Mouse (Mus musculus) spleen, adult 18-20 months (tissue): ENCODE measurements around the gene 1700010B08Rik.
A peak's percentile ranks its signal among the peaks of the same experiment; 100 is the strongest.

ENCODE experiments used
- DNase-seq, 2 experiments: peaks; one replicate each; pipeline ENCODE4 v3.0.0; 2022; ENCODE audit warnings: mixed read lengths in 2 of 2

1700010B08Rik gene

GRCm38 (mm10) chr2:173724382-173724781 lies 5.2 kb downstream of the 1700010B08Rik start:
- no peak for DNase-seq

DNA sequence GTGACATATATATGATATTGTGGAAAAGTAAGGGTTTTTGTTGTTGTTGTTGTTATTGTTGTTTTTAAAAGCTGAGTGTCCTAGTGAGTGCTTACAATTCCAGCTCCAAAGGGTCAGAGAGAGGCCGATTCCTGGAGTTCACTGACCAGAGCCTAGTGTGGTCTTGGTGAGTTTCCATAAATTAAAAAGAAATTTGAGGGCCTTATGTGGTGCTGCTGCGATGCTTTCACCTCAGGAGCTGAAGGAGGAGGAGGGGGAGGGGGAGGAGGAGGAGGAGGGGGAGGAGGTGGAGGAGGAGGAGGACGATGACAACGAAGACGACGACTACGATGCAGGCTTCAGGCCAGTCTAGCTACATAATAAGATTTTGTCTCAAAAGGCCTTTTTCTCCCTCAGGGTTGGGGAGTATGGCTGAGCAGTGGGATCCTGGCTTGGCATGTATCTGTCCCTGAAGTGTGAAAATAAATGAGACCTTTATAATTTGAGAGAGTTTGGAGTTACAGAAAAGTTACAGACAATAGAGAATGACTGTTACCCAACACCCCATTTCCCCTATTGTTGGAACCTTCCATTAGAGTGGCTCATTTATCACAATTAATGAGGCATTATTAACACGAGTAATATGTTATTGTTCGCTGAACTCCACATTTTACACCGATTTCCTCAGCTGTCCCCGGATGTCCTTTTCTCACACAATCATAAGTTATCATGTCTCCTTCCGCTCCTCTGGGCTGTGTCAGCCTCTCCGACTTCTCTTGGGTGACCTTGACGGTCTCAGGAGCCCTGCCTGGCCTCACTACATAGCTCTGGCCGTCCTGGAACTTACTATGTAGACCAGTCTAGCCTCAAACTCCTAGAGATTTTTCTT lies 6.0 kb downstream of the 1700010B08Rik start:
- no peak for DNase-seq

GRCm38 (mm10) chr2:173725819-173726218 lies 6.6 kb downstream of the 1700010B08Rik start:
- DNase-seq, result no peak

DNA sequence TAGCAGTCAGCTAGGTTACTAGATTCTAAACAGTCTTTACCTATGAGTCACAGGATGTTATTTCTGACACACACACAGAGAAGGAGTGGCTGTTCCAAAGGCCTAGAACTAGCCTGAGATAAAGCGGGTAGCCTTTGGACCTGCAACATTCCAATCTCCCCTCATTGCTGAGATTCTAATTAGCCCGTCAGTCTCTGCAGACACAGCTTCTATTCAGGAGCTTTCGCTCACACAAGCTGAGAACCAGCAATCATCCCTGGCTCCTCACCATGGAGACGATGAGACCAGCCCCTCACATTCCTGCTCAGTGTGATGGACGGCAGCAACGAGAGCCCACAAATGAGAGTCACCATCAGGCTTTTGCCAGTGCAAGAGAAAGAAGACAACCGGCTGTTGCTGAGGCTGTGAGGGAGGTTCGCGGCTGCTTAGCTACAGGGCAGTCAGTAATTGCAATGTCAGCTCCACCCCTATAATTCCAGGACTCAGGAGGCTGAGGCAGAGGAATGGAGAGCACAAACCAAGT lies 11.3 kb downstream of the 1700010B08Rik start:
- no peak for DNase-seq

GRCm38 (mm10) chr2:173734426-173734825 lies 15.2 kb downstream of the 1700010B08Rik start:
- no peak for DNase-seq

DNA sequence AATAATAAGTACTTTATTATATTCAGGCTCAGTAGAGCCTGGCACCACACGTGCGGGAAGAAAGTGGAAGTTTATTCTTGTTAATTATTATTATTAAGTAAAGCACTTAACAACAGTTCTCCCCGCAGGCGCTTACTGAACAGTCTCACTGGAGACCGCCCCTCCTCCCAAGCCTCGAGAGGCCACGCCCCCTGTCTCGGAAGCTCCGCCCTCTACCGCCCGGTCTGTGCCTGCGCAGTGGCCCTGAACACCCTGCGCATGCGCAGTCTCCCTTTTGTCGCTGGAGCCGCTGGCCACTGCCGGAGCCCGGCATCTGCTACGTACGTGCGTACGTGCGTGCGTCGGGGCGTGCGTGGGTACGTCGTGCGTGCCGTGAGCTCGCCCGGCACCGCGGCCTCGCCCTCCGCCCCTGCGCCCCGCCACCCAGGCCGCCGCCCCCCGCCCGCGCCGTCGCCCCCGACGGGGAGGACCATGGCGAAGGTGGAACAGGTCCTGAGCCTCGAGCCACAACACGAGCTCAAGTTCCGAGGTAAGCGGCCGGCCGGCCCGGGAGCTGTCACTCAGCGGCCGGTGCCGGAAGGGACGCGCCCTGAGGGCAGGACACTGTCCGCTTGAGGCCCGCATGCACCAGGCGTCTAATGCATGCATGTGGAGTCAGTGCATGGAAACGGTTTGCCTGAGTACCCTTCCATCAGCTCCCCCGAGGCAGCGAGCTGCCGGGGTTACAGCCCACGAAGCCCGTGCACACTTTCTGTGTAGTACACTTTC lies 18.2 kb downstream of the 1700010B08Rik start, which contains the start of gene Vapb:
Vapb (plus strand) TSS at position 290 of the 768 bp plus-strand sequence.
- peak; percentile 98 to 100 for DNase-seq

- DNase-seq, result no peak
These were observed 19.0 kb downstream of the 1700010B08Rik start for GRCm38 (mm10) chr2:173738232-173738631.

- no peak for DNase-seq
These were observed 19.9 kb downstream of the 1700010B08Rik start for GRCm38 (mm10) chr2:173739107-173739506.

DNA sequence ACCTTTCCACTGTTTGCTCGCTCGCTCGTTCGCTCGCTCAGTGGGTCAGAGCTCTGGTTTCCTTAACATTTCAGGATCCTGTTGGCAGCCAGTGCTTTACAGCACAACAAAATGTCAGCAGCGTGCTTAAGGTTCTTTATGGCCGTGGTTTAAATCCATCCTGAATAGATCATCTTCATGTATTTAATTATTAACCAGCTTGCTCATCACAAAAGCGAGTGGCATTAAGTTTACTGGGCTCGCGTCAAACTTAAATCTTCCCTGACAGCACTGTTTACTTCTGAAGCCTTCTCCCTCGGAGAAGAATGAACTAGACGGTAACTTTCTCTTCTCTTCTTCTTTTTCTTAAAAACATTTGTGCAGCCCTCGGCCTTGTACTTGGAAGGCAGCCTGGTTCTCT lies 22.9 kb downstream of the 1700010B08Rik start:
- DNase-seq, result no peak

DNA sequence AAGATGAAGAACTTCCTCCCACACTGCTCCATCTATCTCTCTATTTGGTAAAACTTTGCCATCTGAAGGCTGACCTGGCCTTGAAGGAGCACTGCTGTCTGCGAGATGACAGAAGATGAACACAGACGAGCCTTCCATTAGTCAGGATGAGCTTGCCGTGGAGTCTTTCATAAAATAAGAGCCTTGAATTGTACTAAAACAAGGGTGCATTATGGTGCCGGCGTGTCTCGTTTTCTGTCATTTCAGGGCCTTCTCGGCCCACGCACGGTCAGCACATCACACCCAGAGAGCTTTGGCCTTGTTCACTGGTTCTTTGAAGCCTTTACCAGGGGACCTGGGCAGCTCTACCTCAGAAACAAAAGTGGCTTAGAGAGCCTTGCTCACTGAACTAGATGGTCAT lies 23.5 kb downstream of the 1700010B08Rik start:
- DNase-seq, result no peak

DNA sequence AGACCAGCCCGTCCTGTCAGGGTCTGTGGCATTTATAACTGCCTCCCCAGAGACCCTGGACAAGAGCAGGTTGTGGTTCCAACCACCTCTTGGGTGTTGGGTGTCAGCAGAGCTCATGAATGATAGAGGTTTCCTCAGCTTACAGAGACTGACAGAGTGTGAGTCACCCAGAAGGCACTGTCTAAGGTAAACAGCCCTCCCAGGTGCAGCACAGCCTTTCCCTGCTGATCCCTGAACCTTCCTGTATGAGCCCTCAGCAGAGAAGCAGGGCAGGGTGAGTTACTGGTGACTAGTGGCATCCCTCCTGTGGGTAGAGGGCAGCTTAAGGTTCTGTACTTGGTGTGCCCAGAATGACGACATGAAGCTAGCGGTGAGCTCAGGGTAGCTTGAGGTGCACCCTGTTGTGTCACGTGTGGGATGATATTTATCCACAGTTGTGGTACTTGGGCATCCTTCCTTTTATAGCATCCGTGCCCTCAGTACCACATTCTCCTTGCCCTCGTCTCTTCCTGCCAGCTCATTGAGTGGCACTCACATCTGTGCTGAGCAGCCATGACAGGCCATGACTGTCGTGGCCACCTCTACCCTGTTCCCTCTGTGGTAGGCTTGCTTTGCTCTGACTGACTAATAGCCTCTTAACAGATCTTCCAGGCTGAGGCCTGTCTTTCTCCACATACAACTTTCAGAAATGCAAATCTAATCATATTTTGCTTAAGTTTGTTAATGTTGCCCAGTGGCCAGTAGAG lies 25.0 kb downstream of the 1700010B08Rik start:
- no peak for DNase-seq

GRCm38 (mm10) chr2:173748961-173749659 lies 29.9 kb downstream of the 1700010B08Rik start:
- DNase-seq, result no peak

DNA sequence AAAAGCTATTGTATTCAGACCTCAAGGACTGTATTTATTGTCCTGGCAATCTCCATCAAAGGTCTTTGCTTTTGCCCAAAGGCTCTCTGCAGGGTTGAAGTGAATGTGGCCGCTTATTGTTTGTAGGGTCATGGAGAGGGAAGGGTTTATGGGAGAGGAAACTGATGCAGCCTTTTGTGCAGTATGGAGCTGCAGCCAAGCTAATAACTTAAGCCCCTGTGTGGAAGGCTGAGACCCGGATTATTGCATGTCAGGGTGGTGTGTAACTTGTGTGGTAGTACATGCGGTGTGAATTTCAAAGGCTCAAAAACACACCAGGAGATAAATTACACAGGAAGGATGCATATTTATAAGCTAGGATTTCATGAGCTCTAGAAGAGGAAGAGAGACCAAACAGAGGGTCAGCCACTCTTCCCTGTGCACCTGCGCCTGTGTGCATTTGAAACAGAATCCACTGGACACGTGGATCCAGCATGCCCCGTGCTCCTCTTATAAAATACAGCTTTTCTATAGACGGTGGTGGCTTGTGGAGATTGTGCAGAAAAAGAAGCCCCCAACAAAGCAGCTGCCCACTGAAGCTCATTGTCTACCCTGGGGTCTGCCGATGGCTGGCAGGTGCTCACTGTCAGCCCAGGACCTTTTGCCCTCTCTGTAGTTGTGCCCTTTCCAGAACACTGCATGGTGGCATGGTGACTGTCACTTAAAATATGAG lies 36.4 kb downstream of the 1700010B08Rik start:
- no peak for DNase-seq

DNA sequence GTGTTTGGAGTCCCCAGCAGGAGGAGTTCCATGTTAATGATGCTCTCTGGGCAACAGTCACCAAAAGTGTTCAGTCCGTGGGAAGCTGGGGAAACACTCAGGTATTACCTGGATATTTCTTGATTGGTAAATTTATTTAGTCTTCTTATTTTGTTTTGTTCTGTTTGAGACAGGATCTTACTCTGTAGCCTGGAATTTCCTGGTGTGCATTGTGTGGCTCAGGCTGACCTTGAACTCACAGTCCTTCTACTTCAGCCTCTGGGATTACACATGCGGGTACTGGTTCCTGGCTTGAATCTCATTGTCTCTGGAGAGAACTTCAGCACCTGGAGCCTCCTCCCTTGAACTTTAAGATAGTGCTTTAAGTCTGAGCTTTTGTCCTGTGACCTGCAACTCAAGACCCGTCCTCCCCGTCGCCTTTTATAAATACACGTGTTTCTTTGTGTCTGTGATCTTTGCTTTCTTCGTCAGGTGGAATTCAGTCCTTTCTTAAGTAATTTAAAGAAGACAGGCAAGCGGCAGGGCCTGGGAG lies 38.5 kb downstream of the 1700010B08Rik start:
- no peak for DNase-seq

DNA sequence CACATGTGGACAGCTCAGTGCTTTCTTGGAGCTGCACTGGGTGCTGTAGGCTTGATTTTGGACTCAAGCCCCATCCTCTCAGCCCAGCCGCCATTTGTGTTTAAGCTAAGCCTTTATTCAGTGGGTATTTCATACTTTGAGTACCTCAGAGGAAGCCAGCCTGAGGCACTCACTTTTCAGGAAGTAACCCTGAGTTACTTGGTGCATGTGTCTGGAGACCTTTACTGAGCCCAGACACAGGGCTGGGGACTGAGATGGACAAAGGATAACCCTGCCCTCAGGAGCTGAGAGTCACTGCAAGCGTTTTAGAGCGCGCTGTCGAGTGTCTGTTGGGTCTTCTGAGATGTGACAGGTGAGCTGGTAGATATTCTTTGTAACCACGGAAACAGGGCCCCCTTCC lies 41.4 kb downstream of the 1700010B08Rik start:
- DNase-seq, result no peak

- no peak for DNase-seq
These were observed 45.4 kb downstream of the 1700010B08Rik start for GRCm38 (mm10) chr2:173764629-173765028.

GRCm38 (mm10) chr2:173767959-173768595 lies 48.9 kb downstream of the 1700010B08Rik start:
- no peak for DNase-seq

- no peak for DNase-seq
These were observed 50.0 kb downstream of the 1700010B08Rik start for GRCm38 (mm10) chr2:173769183-173769582.

GRCm38 (mm10) chr2:173770620-173771019 lies 51.4 kb downstream of the 1700010B08Rik start:
- DNase-seq, result no peak
